Mouse (Mus musculus): Measurements from ENCODE around the gene Hsd3b5. TPM values are rescaled to one million over a fixed set of nuclear protein-coding genes. Genes with fewer than 3 reads are reported as not detected.
"Not testable (repeated sequence)": the region's sequence is repeated elsewhere in the genome, so short reads cannot be mapped to it uniquely, and the experiment has no call there.

Hsd3b5 gene
- not detected for total RNA-seq (2021)
- long read RNA-seq, experiment 1, result 0 reads
- long read RNA-seq, experiment 2, result 0 reads

DNA sequence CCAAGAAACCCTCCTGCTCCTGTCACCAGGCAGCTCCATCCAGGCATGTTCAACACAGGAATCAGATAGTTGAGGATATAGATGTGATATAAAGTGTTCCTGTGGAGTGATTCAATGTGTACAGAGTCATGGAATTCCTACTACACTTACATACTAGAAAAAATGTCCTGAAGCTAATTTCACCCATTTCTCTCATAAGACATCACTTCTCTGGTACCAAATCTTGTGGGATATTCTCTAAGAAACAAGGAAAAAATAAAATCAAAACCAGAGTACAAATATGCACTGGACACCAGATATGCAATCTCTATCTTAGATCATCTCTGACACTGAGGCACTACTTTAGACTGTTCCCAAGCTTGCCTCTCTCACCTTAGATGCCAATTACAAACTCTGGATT is at the start of gene Hsd3b5:
Gene Hsd3b5 (minus strand): TSS at position 101 of the 400 bp plus-strand sequence.
- DNase-seq, result no peak
- intact Hi-C loops (cut with DNase I), result no loop called here

DNA sequence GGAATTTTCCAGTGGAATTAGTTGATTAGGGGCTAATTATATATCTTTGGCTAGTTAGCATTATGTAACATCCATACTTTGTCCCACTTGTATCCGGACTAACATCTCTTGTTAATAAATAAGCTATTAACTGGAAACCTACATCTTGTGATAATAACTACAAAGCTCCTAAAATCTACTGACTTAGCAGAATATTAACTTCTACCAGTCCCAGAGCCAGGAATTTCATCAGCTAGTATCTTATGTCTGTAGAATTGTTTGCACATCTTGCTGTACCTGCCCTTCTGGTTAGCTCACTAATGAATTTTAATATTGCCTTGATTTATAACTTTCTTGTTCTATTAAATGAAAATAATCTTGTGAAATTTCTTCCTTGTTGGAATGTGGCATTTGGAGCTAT is 5.1 kb upstream of the Hsd3b5 start:
- intact Hi-C loops (cut with DNase I), result no loop called here
- DNase-seq, result no peak

DNA sequence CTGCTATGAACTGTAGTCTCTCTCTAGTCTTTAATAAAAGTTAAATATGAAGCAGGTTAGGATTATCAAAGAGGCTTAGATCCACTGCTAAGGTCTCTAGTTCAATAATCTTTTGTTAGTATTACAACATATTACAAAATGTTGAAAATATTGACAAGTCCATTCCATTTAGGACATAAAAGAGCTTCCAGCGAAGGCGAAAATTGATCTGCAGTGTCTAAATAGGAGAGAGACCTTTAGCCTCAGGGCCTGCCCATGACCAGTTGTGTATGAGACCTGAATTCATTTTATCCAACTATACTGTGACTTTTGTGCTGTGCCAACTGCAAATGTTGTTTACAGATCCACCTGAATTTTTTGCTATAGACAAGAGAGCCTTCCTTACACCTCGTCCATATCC is 419 bp downstream of the Hsd3b5 start:
- intact Hi-C loops (cut with DNase I), result no loop called here
- no peak for DNase-seq

DNA sequence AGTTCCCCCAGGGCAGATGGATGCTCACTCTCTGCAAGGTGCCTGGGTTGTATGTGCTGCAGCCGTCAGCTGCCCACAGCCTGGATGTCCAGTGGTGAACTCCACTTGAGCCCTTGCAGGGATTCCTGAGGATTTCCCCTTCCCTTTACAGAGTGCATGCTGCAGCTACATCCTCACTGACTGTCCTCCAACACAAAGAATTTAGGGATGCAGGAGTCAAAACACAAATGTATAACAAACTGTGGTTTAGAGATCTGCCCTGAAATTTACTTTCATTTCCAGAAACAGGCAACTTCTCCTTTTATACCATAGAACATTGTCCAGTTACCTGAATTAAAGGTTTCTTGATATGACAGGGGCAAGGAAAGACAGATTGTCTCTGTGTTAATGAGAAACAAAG is 13.3 kb downstream of the Hsd3b5 start:
- intact Hi-C loops (cut with DNase I), result not testable (repeated sequence)

DNA sequence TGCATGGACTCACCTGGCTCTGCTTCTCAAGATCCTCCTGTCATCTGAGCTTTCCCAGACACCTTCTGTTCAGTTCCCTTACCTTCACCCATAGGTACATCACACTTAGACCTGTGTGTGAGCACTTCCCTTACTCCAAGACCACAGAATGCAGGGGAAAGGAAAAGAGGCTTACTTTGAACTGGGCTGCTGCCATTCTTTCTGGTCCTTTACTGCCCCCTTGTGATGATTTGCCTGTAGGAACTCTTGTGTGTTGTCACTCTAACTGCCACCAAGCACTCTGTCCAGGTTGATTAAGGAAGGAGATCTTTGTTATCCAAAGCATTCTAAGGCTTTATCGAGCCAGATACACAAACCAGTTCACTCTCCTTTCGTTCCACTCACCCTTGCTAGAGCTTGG is 13.8 kb downstream of the Hsd3b5 start:
- intact Hi-C loops (cut with DNase I); DNase-seq: not testable (repeated sequence)

More for the DNA sequence above, 13.3 kb downstream of the Hsd3b5 start:
- not testable (repeated sequence) for DNase-seq

DNA sequence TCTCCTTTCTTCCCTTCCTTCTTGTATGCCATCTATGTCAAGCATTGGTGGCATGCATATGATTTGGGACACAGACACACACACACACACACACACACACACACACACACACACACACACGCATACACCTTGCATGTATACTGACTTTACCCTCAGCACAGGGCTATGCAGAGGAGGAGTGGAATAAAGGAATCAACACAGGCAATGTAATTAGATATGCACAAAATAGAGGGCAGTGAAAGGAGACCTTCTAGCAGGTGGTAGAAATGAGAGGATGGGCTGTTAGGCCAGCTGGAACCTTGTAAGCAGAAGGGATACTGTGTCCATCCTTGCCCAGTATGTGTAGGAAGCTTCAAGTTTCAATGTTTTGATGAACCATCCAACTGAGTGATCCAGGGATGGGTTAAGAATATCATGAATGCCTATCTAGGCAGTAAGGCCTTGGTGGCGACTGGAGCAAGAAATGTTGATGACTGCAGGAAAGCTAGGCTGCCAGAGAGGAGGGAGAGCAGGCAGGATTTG is 15.6 kb downstream of the Hsd3b5 start:
- DNase-seq; intact Hi-C loops (cut with DNase I): not testable (repeated sequence)

DNA sequence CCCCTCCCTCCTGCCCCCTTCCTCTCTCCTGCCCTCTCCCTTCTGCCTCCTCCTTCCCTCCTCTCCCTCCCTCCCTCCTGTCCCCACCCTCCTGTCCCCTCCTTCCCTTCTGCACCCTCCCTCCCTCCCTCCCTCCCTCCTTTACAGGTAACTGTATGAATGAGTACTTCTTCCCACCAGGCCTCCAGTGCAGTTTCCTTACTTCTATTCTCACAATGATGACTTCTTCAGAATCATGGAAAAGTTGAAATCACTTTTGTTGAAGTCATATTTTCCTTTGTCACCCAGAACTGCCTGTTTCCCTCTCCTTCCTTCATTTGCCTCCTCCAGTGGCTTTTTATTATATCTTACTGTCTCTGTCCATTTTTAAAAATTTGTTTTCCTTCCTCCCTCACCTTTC is 16.1 kb downstream of the Hsd3b5 start:
- DNase-seq, result no peak
- intact Hi-C loops (cut with DNase I), result no loop called here

DNA sequence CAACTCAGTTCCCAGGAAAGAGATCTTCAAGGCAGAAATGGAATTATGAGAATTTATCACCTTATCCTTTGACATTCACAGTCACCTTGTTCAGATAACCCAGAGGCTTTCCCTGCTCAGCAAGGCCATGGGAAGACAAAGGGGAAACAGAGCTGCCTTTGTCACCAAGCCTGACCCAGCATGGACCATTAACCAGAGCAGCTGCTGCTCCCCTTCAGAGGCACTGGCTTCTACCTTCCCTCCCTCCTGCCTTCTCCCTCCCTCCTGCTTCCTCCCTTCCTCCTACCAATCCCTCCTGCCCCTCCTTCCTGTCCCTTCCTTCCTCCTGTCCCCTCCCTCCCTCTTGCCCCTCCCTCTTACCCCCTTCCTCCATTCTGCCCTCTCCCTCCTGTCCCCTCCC is 16.5 kb downstream of the Hsd3b5 start:
- intact Hi-C loops (cut with DNase I); DNase-seq: not testable (repeated sequence)

DNA sequence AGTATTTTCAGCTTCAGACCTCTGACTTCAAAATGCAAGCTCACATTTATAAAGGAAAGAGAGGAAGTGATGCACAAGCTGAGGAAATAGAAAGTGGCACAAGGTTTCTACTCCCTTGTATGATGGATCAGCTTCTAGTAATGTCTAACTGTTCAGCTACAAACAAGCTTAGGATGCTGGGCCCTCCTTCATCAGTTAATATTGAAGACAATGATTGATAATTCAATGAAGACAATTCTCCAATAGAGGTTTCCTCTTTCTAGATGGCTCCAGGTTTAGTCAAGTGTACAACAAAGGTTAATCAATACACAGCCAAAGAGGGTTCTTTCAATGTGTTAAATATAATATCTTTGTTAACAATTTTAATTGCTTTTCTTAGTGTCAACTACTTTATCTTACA is 41.3 kb downstream of the Hsd3b5 start, which contains the start of gene Gm10681:
Gene Gm10681 (minus strand): TSS at position 101 of the 400 bp plus-strand sequence.
- DNase-seq, result no peak
- intact Hi-C loops (cut with DNase I), result no loop called here

DNA sequence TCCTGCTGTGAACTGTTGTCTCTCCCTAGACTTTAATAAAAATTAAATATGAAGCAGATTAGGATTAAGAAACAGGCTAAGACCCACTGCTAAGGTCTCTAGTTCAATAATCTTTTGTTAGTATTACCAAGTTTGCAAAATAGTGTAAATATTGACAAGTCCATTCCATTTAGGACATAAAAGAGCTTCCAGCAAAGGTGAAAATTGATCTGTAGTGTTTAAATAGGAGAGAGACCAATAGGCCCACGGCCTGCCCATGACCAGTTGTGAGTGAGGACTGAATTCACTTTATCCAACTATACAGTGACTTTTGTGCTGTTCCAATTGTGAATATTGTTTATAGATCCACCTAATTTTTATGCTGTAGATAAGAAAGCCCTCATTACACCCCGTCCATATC is 42.3 kb downstream of the Hsd3b5 start:
- intact Hi-C loops (cut with DNase I), result no loop called here
- no peak for DNase-seq

DNA sequence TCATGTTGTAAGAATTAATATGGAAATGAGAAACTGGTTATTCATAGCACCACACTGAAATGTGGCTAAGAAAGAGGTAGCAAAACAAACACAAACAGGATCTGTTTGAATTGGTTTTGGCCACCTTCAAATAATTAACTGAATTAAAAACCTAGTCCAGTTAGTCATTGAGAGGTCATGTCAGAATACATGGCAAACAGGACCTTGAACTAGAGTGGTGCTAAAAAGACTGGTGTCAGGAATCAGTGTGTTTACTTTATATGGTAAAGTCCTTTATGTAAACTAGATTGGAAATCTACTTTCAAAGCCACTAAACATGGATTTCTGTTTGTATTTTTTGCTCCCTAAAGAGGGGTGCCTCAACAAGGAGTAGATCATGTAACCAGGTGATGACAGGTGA is 47.4 kb downstream of the Hsd3b5 start:
- intact Hi-C loops (cut with DNase I); DNase-seq: not testable (repeated sequence)

DNA sequence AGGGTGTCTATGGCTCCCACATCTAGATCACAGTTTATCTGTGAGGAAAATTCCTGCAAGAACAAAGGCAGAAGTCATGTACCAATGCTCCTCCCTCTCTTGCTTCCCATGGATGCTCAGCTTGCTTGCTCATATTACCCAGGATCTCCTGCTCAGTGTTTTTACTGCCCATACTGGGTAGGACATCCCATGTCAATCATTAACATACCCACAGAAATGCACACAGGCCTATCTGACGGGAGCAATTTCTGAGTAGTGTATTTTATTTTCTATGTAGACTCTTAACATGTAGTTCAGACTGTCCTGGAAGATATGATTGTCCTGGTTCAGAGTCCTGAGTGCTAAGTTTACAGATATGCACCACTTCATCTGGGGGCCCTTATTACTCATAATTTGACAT is 47.9 kb downstream of the Hsd3b5 start:
- intact Hi-C loops (cut with DNase I); DNase-seq: not testable (repeated sequence)

DNA sequence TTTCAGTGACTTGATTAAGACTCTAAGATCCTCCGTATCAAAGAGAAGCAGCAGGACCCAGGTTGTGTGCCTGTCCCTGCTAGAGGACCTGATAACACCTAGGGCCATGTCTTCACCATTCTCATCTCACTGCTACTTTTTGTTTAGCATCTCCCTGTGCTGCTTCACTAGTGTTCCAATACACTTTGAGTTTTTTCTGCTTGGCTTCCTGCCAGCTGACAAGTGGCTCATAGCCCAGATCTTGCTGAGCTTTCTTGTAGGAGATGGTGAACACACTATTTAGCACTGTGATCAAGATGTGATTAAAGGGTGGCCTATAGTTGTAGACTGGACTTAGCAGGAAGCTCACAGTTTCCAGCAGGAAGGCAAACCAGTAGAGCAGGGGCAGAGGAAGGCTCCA is 49.0 kb downstream of the Hsd3b5 start:
- DNase-seq, result peak in 1 of 2 experiments; percentile 14
- intact Hi-C loops (cut with DNase I), result not testable (repeated sequence)

Other genes with a start within 250 kb of the Hsd3b5 start
- gene Zfp697, start 247.8 kb downstream of the Hsd3b5 start, total RNA-seq (2021), result 1 to 10 TPM; 6.1 to 7.3 TPM
- gene Gm4450, start 173.1 kb downstream of the Hsd3b5 start, total RNA-seq (2021), result not detected
- not detected for gene Hsd3b4, start 119.7 kb downstream of the Hsd3b5 start, total RNA-seq (2021)
- not detected for gene Gm10681, start 41.4 kb downstream of the Hsd3b5 start, total RNA-seq (2021)
- gene Hsd3b2, start 94.3 kb upstream of the Hsd3b5 start, total RNA-seq (2021), result not detected
- gene Hsd3b3, start 132.9 kb upstream of the Hsd3b5 start, total RNA-seq (2021), result not detected
- not detected for gene Hsd3b6, start 184.2 kb upstream of the Hsd3b5 start, total RNA-seq (2021)
- gene Hsd3b1, start 229.5 kb upstream of the Hsd3b5 start, total RNA-seq (2021), result not detected

Measured in heart, postnatal 14 days (tissue).